Mouse (Mus musculus) hindbrain, embryonic 12.5 days (tissue): ENCODE results near the gene Tent2. TPM values are rescaled to one million over a fixed set of nuclear protein-coding genes. Genes with fewer than 3 reads are reported as not detected.

Source experiments
- ATAC-seq: fragments of 200-750 bp; cut with Nextera tagmentation; 2 replicates; pipeline ENCODE4 v1.8.0; 2017; ENCODE audit warnings: moderate TSS enrichment; ENCODE audit not compliant: low FRiP score
- H3K27ac ChIP-seq: fragments of 300-500 bp; sonication (generic); 2 replicates; pipeline ENCODE4 v1.5.1; 2016; ENCODE audit warnings: mild to moderate bottlenecking
- H3K27me3 ChIP-seq: fragments of 300-500 bp; sonication (generic); 2 replicates; pipeline ENCODE4 v1.6.1; 2016; ENCODE audit warnings: mild to moderate bottlenecking
- H3K36me3 ChIP-seq: fragments of 300-500 bp; sonication (generic); 2 replicates; pipeline ENCODE4 v1.6.1; 2016; ENCODE audit warnings: mild to moderate bottlenecking
- H3K4me1 ChIP-seq: fragments of 300-500 bp; sonication (generic); 2 replicates; pipeline ENCODE4 v1.6.1; 2016
- H3K4me2 ChIP-seq: fragments of 300-500 bp; sonication (generic); replicated peaks from 2 replicates; pipeline ENCODE4 v1.6.1; 2016; ENCODE audit warnings: mild to moderate bottlenecking
- H3K4me3 ChIP-seq: fragments of 300-500 bp; sonication (generic); 2 replicates; pipeline ENCODE4 v1.5.1; 2016; ENCODE audit warnings: mild to moderate bottlenecking
- H3K9ac ChIP-seq: fragments of 300-500 bp; sonication (generic); 2 replicates; pipeline ENCODE4 v1.6.1; 2016; ENCODE audit warnings: mild to moderate bottlenecking, moderate library complexity
- H3K9me3 ChIP-seq: fragments of 300-500 bp; sonication (generic); replicated peaks from 2 replicates; pipeline ENCODE4 v1.6.1; 2016; ENCODE audit warnings: mild to moderate bottlenecking
- WGBS: fragments of 180-500 bp; shearing (Covaris S2); methylation state at CpG from one replicate; pipeline ENCODE4 v1.1.7; 2016; 5-methylcytosine and 5-hydroxymethylcytosine counted together
- polyA plus RNA-seq: library from polyadenylated mRNA; unstranded; fragments of >200 nt; fragmentation: Nextera tagmentation; extraction: Ambion mirVana; gene quantifications from 2 replicates; pipeline ENCODE4 v1.2.1, GENCODE M21; 2016

Tent2 gene
- polyA plus RNA-seq, 1 experiment from 2014 or later: 55.7 TPM

GRCm38 (mm10) chr13:93136251-93136650 is 55.9 kb downstream of the Tent2 start:
- H3K27me3 ChIP-seq: no peaks in the 10 kb centered on the region
- no peak overlapping the region for H3K9ac ChIP-seq
- no peak overlapping the region for H3K27ac ChIP-seq
- no peak overlapping the region for H3K4me3 ChIP-seq
- ATAC-seq: no peak
- 89% methylated on average over 1 of the region's 1 CpGs for WGBS
- no peaks in the 10 kb centered on the region for H3K9me3 ChIP-seq
- H3K36me3 ChIP-seq: no peaks in the 10 kb centered on the region
- no peak overlapping the region for H3K4me2 ChIP-seq
- no peaks in the 10 kb centered on the region for H3K4me1 ChIP-seq

- Histone ChIP-seq H3K4me2 (no peak overlapping the region), H3K27ac (no peak overlapping the region), H3K36me3 (no peaks in the 10 kb centered on the region), H3K9ac (no peak overlapping the region), H3K4me3 (no peak overlapping the region), H3K27me3 (no peaks in the 10 kb centered on the region), H3K4me1 (no peaks in the 10 kb centered on the region), H3K9me3 (no peaks in the 10 kb centered on the region)
- no peak for ATAC-seq
- 85% methylated on average over 2 of the region's 2 CpGs for WGBS
These were observed 56.7 kb downstream of the Tent2 start for GRCm38 (mm10) chr13:93135501-93135900.

GRCm38 (mm10) chr13:93130674-93131073 is 61.5 kb downstream of the Tent2 start:
- WGBS: 81% methylated on average over 3 of the region's 3 CpGs
- H3K27me3 ChIP-seq: no peaks in the 10 kb centered on the region
- H3K4me1 ChIP-seq: peaks cover 9% of the 10 kb centered on the region; the same call in 1 of the 2 replicates
- no peak for ATAC-seq
- no peak overlapping the region for H3K4me3 ChIP-seq
- H3K9me3 ChIP-seq: no peaks in the 10 kb centered on the region
- H3K36me3 ChIP-seq: no peaks in the 10 kb centered on the region
- no peak overlapping the region for H3K4me2 ChIP-seq
- H3K9ac ChIP-seq: no peak overlapping the region
- H3K27ac ChIP-seq: no peak overlapping the region

- Histone ChIP-seq H3K27ac (no peak overlapping the region), H3K9ac (no peak overlapping the region), H3K4me3 (no peak overlapping the region), H3K36me3 (no peaks in the 10 kb centered on the region), H3K9me3 (no peaks in the 10 kb centered on the region), H3K27me3 (no peaks in the 10 kb centered on the region), H3K4me1 (peaks cover 9% of the 10 kb centered on the region; the same call in 1 of the 2 replicates), H3K4me2 (no peak overlapping the region)
- ATAC-seq: no peak
- WGBS: 43% methylated on average over 5 of the region's 5 CpGs
These were observed 63.2 kb downstream of the Tent2 start for GRCm38 (mm10) chr13:93128961-93129360.

- no peaks in the 10 kb centered on the region for H3K27me3 ChIP-seq
- 68% methylated on average over 8 of the region's 8 CpGs for WGBS
- no peak overlapping the region for H3K4me3 ChIP-seq
- peaks cover 9% of the 10 kb centered on the region; the same call in 1 of the 2 replicates for H3K4me1 ChIP-seq
- H3K36me3 ChIP-seq: no peaks in the 10 kb centered on the region
- no peak overlapping the region for H3K4me2 ChIP-seq
- ATAC-seq: no peak
- no peak overlapping the region for H3K27ac ChIP-seq
- H3K9ac ChIP-seq: no peak overlapping the region
- H3K9me3 ChIP-seq: no peaks in the 10 kb centered on the region
These were observed 63.9 kb downstream of the Tent2 start for GRCm38 (mm10) chr13:93128111-93128860.

- Histone ChIP-seq H3K27me3 (no peaks in the 10 kb centered on the region), H3K4me2 (no peak overlapping the region), H3K36me3 (no peaks in the 10 kb centered on the region), H3K4me3 (no peak overlapping the region), H3K9me3 (no peaks in the 10 kb centered on the region), H3K9ac (no peak overlapping the region), H3K4me1 (no peaks in the 10 kb centered on the region), H3K27ac (no peak overlapping the region)
- WGBS: 93% methylated on average over 9 of the region's 9 CpGs
- ATAC-seq: no peak
These were observed 69.9 kb downstream of the Tent2 start for GRCm38 (mm10) chr13:93122321-93122720.

GRCm38 (mm10) chr13:93117241-93117640 is 74.9 kb downstream of the Tent2 start:
- Histone ChIP-seq H3K4me1 (no peaks in the 10 kb centered on the region), H3K36me3 (no peaks in the 10 kb centered on the region), H3K27me3 (no peaks in the 10 kb centered on the region), H3K9ac (no peak overlapping the region), H3K27ac (no peak overlapping the region), H3K4me3 (no peak overlapping the region), H3K4me2 (no peak overlapping the region), H3K9me3 (no peaks in the 10 kb centered on the region)
- WGBS: 76% methylated on average over 7 of the region's 7 CpGs
- no peak for ATAC-seq

GRCm38 (mm10) chr13:93102340-93103090 is 89.7 kb downstream of the Tent2 start:
- no peak for ATAC-seq
- Histone ChIP-seq H3K9ac (no peak overlapping the region), H3K27me3 (no peaks in the 10 kb centered on the region), H3K9me3 (no peaks in the 10 kb centered on the region), H3K27ac (no peak overlapping the region), H3K4me3 (no peak overlapping the region), H3K36me3 (no peaks in the 10 kb centered on the region), H3K4me2 (no peak overlapping the region), H3K4me1 (no peaks in the 10 kb centered on the region)
- WGBS: 62% methylated on average over 4 of the region's 4 CpGs

- WGBS: 70% methylated on average over 3 of the region's 3 CpGs
These were observed 93.6 kb downstream of the Tent2 start for GRCm38 (mm10) chr13:93098596-93098995.

GRCm38 (mm10) chr13:93096643-93097042 is 95.5 kb downstream of the Tent2 start:
- 96% methylated on average over 6 of the region's 6 CpGs for WGBS
- Histone ChIP-seq H3K27me3 (no peaks in the 10 kb centered on the region), H3K9ac (no peak overlapping the region), H3K36me3 (no peaks in the 10 kb centered on the region), H3K4me1 (no peaks in the 10 kb centered on the region), H3K9me3 (no peaks in the 10 kb centered on the region), H3K27ac (no peak overlapping the region), H3K4me3 (no peak overlapping the region), H3K4me2 (no peak overlapping the region)
- ATAC-seq: no peak

More at GRCm38 (mm10) chr13:93098596-93098995, 93.6 kb downstream of the Tent2 start:
- no peak overlapping the region for H3K4me3 ChIP-seq
- H3K9me3 ChIP-seq: no peaks in the 10 kb centered on the region
- ATAC-seq: no peak
- no peaks in the 10 kb centered on the region for H3K36me3 ChIP-seq
- H3K27me3 ChIP-seq: no peaks in the 10 kb centered on the region
- no peak overlapping the region for H3K4me2 ChIP-seq
- no peaks in the 10 kb centered on the region for H3K4me1 ChIP-seq
- no peak overlapping the region for H3K9ac ChIP-seq
- H3K27ac ChIP-seq: no peak overlapping the region
